Mouse (Mus musculus) testis, adult 2 months (tissue): ENCODE measurements around the gene Arhgap33.

ENCODE experiments used
- CTCF ChIP-seq: fragments of 200-500 bp; IDR thresholded peaks from 2 replicates; pipeline ENCODE4 v1.5.1; 2012; ENCODE audit warnings: low read depth, mild to moderate bottlenecking, inconsistent platforms, low read length, moderate library complexity; ENCODE audit not compliant: control insufficient read depth, insufficient read depth, insufficient replicate concordance
- POLR2A ChIP-seq: fragments of 200-500 bp; IDR thresholded peaks from 2 replicates; pipeline ENCODE4 v1.6.1; 2012; ENCODE audit warnings: low read depth, mild to moderate bottlenecking, inconsistent platforms, low read length, moderate library complexity; ENCODE audit not compliant: control insufficient read depth

GRCm38 (mm10) chr7:30557901-30558514, 23.1 kb upstream of the Arhgap33 start:
- TF ChIP-seq POLR2A = no peak
- TF ChIP-seq CTCF = no peak
